Mouse (Mus musculus): ENCODE measurements around the gene Pde4b. TPM values are rescaled to one million over a fixed set of nuclear protein-coding genes. Genes with fewer than 3 reads are reported as not detected.
A peak's percentile ranks its signal among the peaks of the same experiment; 100 is the strongest.

Pde4b gene
- total RNA-seq, 4 experiments from 2014 or later: 4.7 to 7.3 (median 6.0) TPM

- DNase-seq: no peak
Measured at GRCm38 (mm10) chr4:102620179-102620910, 533.0 kb downstream of the Pde4b start.

- no peak for DNase-seq
Measured at GRCm38 (mm10) chr4:102621120-102621519, 533.8 kb downstream of the Pde4b start.

- no peak for DNase-seq
Measured at GRCm38 (mm10) chr4:102622977-102623376, 535.6 kb downstream of the Pde4b start.

GRCm38 (mm10) chr4:102623789-102624611 is 536.7 kb downstream of the Pde4b start:
- peak; percentile 15 for DNase-seq

GRCm38 (mm10) chr4:102624937-102625336 is 537.6 kb downstream of the Pde4b start:
- DNase-seq: no peak

- no peak for DNase-seq
Measured at GRCm38 (mm10) chr4:102627799-102628198, 540.5 kb downstream of the Pde4b start.

- no peak for DNase-seq
Measured at GRCm38 (mm10) chr4:102629621-102630020, 542.3 kb downstream of the Pde4b start.

- DNase-seq: no peak
Measured at GRCm38 (mm10) chr4:102630261-102630660, 542.9 kb downstream of the Pde4b start.

- DNase-seq: no peak
Measured at GRCm38 (mm10) chr4:102631624-102632023, 544.3 kb downstream of the Pde4b start.

- DNase-seq: no peak
Measured at GRCm38 (mm10) chr4:102633241-102633640, 545.9 kb downstream of the Pde4b start.

- no peak for DNase-seq
Measured at GRCm38 (mm10) chr4:102635258-102635657, 547.9 kb downstream of the Pde4b start.

- no peak for DNase-seq
Measured at GRCm38 (mm10) chr4:102635944-102636343, 548.6 kb downstream of the Pde4b start.

- DNase-seq: no peak
Measured at GRCm38 (mm10) chr4:102637348-102637910, 550.1 kb downstream of the Pde4b start.

GRCm38 (mm10) chr4:102640942-102641341 is 553.6 kb downstream of the Pde4b start:
- DNase-seq: no peak

- no peak for DNase-seq
Measured at GRCm38 (mm10) chr4:102644062-102644461, 556.7 kb downstream of the Pde4b start.

GRCm38 (mm10) chr4:102647056-102647455 is 559.7 kb downstream of the Pde4b start:
- no peak for DNase-seq

- no peak for DNase-seq
Measured at GRCm38 (mm10) chr4:102655331-102655730, 568.0 kb downstream of the Pde4b start.

- no peak for DNase-seq
Measured at GRCm38 (mm10) chr4:102656494-102657036, 569.2 kb downstream of the Pde4b start.

Other genes with a start within 250 kb of the Pde4b start
- gene B020004J07Rik, start 243.5 kb upstream of the Pde4b start, total RNA-seq (2022): not detected
- gene C130073F10Rik, start 193.8 kb upstream of the Pde4b start, total RNA-seq (2022): not detected
- not detected for gene Gm12800, start 178.4 kb upstream of the Pde4b start, total RNA-seq (2022)
- gene Gm12794, start 147.1 kb upstream of the Pde4b start, total RNA-seq (2022): not detected
- gene Gm12790, start 106.5 kb upstream of the Pde4b start, total RNA-seq (2022): not detected
- not detected for gene Gm12789, start 100.9 kb upstream of the Pde4b start, total RNA-seq (2022)

Measured in adrenal gland, adult 8-10 months (tissue).